Mouse (Mus musculus) T-cell, adult 2 months (primary cell): ENCODE results near the gene Srebf2.
A peak's percentile ranks its signal among the peaks of the same experiment; 100 is the strongest.

ENCODE experiments used
- DNase-seq: peaks from one replicate; pipeline ENCODE4 v3.0.0; 2022; ENCODE audit warnings: low spot score

The Srebf2 gene

GRCm38 (mm10) chr15:82207504-82208219, 60.7 kb downstream of the Srebf2 start:
- no peak for DNase-seq

- no peak for DNase-seq
Observed at GRCm38 (mm10) chr15:82208307-82208706, 61.3 kb downstream of the Srebf2 start.

GRCm38 (mm10) chr15:82209295-82210050, 62.5 kb downstream of the Srebf2 start:
- no peak for DNase-seq

- DNase-seq, result no peak
Observed at GRCm38 (mm10) chr15:82210801-82211200, 63.8 kb downstream of the Srebf2 start.

- DNase-seq, result no peak
Observed at GRCm38 (mm10) chr15:82211281-82211680, 64.3 kb downstream of the Srebf2 start.

- DNase-seq, result peak; percentile 5
Observed at GRCm38 (mm10) chr15:82211911-82212751, 65.2 kb downstream of the Srebf2 start.

GRCm38 (mm10) chr15:82212752-82213063, 65.7 kb downstream of the Srebf2 start, which contains the start of gene Shisa8:
Gene Shisa8 (minus strand): TSS chr15:82212815.
- no peak for DNase-seq

GRCm38 (mm10) chr15:82213222-82213621, 66.2 kb downstream of the Srebf2 start:
- DNase-seq, result no peak

- DNase-seq, result no peak
Observed at GRCm38 (mm10) chr15:82215332-82216046, 68.5 kb downstream of the Srebf2 start.

GRCm38 (mm10) chr15:82216142-82216827, 69.3 kb downstream of the Srebf2 start:
- no peak for DNase-seq

- DNase-seq, result no peak
Observed at GRCm38 (mm10) chr15:82217039-82217438, 70.1 kb downstream of the Srebf2 start.

- DNase-seq, result no peak
Observed at GRCm38 (mm10) chr15:82217980-82218379, 71.0 kb downstream of the Srebf2 start.

GRCm38 (mm10) chr15:82218778-82219666, 72.0 kb downstream of the Srebf2 start:
- no peak for DNase-seq

- no peak for DNase-seq
Observed at GRCm38 (mm10) chr15:82220003-82220675, 73.2 kb downstream of the Srebf2 start.

- no peak for DNase-seq
Observed at GRCm38 (mm10) chr15:82221104-82221860, 74.3 kb downstream of the Srebf2 start.

- DNase-seq, result no peak
Observed at GRCm38 (mm10) chr15:82223251-82223650, 76.3 kb downstream of the Srebf2 start.

GRCm38 (mm10) chr15:82223657-82224601, 76.9 kb downstream of the Srebf2 start, which contains the start of gene Tnfrsf13c:
Gene Tnfrsf13c (minus strand): TSS chr15:82224369.
- DNase-seq, result peak; percentile 60
